Mouse (Mus musculus): ENCODE results near the gene Ambra1.

- no peak for TF ChIP-seq CTCF (IDR thresholded peaks at IDR 0.05; ENCODE audit: extremely low read depth, insufficient read depth, low read length)
- TF ChIP-seq POLR2A (IDR thresholded peaks at IDR 0.05; ENCODE audit: extremely low read depth, insufficient read depth, low read length) = no peak
These were observed 182.7 kb downstream of the Ambra1 start for GRCm38 (mm10) chr2:91912616-91913015.
